Mouse (Mus musculus) thymus, adult 2 months (tissue): Measurements from ENCODE around the gene Rell1.

Experiments
- CTCF ChIP-seq: fragments of 200-500 bp; IDR thresholded peaks from 2 replicates; pipeline ENCODE4 v1.5.1; 2012; ENCODE audit warnings: mild to moderate bottlenecking, control low read depth, low read length, moderate library complexity, borderline replicate concordance; ENCODE audit not compliant: control insufficient read depth, poor library complexity, insufficient read depth; ENCODE audit errors: extremely low read depth
- POLR2A ChIP-seq: fragments of 200-500 bp; IDR thresholded peaks from 2 replicates; pipeline ENCODE4 v1.6.1; 2012; ENCODE audit warnings: mild to moderate bottlenecking, low read length, control low read depth, moderate library complexity; ENCODE audit not compliant: control insufficient read depth, poor library complexity, insufficient read depth; ENCODE audit errors: extremely low read depth

GRCm38 (mm10) chr5:63932829-63933228 is 35.9 kb downstream of the Rell1 start:
- TF ChIP-seq CTCF = no peak
- TF ChIP-seq POLR2A = no peak
